Mouse (Mus musculus) liver, embryonic 18 days (tissue): ENCODE data around the gene Ccdc38. TPM values are rescaled to one million over a fixed set of nuclear protein-coding genes. Genes with fewer than 3 reads are reported as not detected.

Experiments
- polyA plus RNA-seq: library from polyadenylated mRNA; depleted of rRNA; stranded (reverse); fragments of >200 nt; gene quantifications from 2 replicates; pipeline ENCODE4 v1.2.3, GENCODE M21; 2012; rRNA removed

The Ccdc38 gene
- 0.02 and 0.06 TPM in 2 replicates for polyA plus RNA-seq

DNA sequence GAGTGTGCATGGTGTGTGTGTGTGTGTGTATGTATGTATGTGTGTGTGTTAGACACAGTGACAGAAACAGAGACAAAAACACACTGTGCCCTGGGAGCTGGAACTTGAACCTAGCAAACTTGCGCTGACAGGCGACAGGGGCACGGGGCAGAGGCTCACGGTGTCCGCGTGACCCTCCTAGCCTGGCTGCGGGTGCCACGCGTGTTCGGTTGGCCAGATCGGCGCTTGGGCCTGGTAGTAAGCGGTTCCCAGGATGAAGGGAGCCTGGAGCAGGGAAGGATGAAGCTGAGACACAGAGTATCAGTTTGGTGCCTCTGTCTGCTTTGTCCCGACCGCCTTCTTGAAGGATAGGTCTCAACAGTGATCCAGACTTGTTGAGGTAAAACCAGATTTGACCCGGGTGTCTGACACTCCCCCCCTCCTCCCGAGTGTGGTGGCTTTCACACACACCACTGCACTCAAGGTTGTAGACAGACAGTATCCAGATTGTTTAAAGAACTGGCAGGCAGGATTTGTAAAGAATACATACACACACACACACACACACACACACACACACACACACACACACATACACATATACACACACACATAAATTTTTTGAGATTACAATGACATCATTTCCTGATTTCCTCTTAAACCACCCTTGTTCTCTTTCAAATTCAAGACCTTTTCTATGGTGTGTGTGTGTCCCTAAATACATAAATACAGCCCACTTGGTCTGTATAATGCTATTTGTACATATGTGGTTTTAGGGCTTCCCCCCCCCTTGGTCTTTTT lies at the start of gene Ccdc38:
Gene Ccdc38 (plus strand): TSS at position 202 of the 780 bp plus-strand sequence.

DNA sequence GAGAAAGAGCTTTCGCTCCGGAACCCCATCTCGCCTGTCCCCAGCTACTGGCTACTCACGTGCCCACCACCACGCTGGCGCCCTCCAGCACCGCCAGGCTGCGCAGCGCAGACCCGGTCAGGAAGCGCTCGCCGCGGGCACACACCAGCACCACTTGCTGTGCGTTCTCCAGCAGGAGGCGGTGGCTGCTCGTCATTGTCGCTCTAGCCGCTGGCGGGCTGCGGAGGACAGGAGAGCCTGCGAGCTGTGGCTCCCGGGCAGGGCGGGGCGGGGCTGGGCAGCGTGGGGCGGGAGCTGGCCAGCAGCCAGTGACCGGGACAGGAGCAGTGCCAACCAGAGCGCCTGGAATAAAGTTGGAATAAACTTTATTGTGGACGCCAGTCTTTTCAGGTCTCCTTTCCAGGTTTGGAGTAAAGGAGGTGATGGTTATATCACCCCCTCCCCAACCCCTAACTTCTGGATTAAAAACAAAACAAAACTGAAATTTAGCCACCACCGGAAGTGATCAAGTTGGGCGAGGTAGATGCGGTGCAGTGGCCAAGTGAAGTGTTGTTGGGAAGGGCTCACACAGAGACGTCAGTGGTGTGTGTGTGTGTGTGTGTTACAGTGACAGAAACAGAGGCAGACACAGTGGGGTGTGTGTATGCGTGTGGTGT lies 529 bp upstream of the Ccdc38 start, which contains the start of gene Amdhd1:
Gene Amdhd1 (minus strand): TSS at position 259 of the 656 bp plus-strand sequence.

DNA sequence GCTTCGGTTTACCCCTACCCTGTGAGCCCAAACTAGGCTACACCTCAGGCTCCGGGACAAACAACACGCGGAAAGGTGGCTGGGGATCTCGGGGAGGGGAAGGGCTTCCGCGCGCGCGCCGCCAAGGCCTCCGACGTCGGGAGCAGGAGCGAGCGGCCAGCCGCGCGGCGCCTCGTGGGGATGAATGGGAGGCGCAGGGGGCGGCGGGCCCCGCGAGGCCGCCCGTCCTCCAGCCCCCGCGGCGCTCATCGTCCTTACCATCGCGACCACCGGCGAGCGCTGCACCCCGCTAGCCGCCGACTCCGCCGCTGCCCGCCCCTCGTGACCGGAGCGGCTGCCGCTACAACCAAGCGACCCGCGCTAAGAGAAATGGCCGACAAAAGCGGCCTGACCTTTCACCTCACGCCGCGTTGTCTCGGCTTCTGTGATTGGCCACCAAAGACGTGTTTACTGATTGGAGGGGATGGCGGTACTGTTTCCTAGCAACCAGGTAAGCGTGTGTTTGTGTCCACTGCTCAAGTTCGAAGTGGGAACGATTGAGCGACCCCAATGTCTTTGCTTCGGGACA lies 48.9 kb downstream of the Ccdc38 start, which contains the start of gene Snrpf:
Gene Snrpf (minus strand): TSS at position 426 of the 568 bp plus-strand sequence.

Other genes with a start within 250 kb of the Ccdc38 start
- gene Elk3, start 229.5 kb upstream of the Ccdc38 start, polyA plus RNA-seq = 6.2 and 6.4 TPM in 2 replicates
- gene Lta4h, start 87.2 kb upstream of the Ccdc38 start, polyA plus RNA-seq = 47.7 and 52.2 TPM in 2 replicates
- 15.2 and 17.7 TPM in 2 replicates for gene Hal, start 51.9 kb upstream of the Ccdc38 start, polyA plus RNA-seq
- 18.5 and 18.8 TPM in 2 replicates for gene Amdhd1, start 599 bp upstream of the Ccdc38 start, polyA plus RNA-seq
- 57.2 and 71.0 TPM in 2 replicates for gene Snrpf, start 49.1 kb downstream of the Ccdc38 start, polyA plus RNA-seq
- 1.0 and 1.1 TPM in 2 replicates for gene Ntn4, start 100.0 kb downstream of the Ccdc38 start, polyA plus RNA-seq